Mouse (Mus musculus): ENCODE results near the gene Wdr1.
"Not testable (repeated sequence)": the region's sequence is repeated elsewhere in the genome, so short reads cannot be mapped to it uniquely, and the experiment has no call there.

The Wdr1 gene

DNA sequence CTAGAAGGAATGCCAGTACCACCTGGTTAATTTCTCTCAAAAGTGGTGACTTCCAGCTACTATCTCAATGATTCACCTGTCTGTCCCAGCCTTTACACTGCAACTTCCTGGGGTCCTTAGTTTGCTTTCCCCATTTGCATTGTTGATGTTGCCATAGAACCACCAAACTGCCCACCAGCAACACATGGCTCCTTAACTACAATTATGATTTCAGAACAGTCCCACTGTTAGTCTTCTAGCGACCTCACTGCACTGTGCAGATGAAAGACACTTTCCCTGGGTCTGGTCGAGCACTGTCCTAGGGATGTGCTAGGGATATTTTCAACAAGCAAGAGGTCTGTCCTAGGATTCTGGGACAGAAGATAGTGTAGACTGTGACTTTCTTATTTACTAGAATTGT lies at the start of gene Wdr1:
Wdr1 (minus strand) TSS at position 101 of the 400 bp plus-strand sequence.
- in situ Hi-C loops (cut with MboI, MseI) = loop anchor here (10.0 kb wide), 1 partner anchor 1988 kb away; no protein-coding TSS in a partner anchor

DNA sequence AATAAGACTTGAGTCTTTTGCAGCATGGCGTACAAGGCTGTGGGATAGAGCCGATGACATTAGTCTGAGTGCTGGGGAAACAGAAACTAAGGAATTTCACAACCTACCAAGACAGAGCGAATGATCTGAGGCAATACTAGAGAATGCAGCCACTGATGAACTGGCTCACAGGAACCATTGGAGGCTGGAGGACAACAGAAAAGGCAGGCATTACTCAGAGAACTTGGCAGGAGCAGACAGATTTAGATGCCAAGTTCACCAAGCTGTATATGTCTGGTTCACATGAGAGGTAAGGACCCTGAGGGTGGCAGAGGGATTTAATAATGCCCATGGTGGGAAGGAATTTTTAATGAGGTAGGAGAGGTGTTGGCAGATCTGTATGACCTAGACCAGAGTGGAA lies 48.1 kb upstream of the Wdr1 start:
- in situ Hi-C loops (cut with MboI, MseI) = loop anchor here (5.0 kb wide), 1 partner anchor 309 kb away; no protein-coding TSS in a partner anchor

DNA sequence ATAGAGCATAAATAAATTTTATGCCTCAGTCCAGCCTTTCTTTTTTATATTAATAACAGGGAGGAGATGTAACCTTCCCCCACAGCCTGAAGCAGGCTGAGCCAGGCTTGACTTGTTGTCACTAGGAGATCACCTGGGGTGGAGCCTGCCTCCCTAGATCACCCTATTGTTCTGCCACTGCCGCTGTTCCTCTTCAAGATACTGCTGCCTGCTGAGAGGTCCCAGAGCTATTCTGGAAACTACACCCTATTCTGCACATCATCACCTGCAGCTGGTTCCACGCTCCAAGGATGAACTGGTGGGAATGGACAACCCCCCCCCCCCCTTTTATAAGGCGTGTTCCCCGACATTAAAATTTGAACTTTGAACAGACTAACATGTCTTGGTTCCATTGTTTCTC lies 45.2 kb upstream of the Wdr1 start:
- in situ Hi-C loops (cut with MboI, MseI) = not testable (repeated sequence)

DNA sequence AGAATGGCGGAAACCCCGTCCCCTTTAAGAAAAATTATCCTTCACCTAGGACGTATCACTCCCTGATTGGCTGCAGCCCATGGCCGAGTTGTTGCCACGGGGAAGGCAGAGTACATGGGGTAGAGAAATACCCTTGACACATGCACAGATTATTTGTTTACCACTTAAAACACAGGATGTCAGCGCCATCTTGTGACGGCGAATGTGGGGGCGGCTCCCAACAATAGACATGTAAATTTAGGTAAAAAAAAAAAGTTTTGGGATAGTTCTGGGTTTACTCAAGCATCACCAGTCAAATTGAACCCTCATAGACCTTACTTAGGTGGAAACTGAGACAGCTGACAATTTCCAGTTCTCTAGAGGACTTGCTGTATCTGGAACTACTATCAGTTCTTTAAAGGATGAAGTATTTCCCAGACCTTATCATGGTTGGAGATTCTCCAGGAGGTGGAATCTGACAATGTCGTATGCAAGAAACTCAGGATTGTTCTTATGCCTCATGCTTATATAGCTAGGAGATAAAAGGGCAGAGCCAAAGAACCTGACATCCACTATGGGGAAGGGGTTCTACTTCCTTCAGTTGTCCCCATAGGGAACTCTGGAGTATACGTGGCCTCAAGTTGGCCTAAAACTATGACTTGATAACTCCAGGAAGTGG lies 35.8 kb upstream of the Wdr1 start:
- in situ Hi-C loops (cut with MboI, MseI) = no loop called here

DNA sequence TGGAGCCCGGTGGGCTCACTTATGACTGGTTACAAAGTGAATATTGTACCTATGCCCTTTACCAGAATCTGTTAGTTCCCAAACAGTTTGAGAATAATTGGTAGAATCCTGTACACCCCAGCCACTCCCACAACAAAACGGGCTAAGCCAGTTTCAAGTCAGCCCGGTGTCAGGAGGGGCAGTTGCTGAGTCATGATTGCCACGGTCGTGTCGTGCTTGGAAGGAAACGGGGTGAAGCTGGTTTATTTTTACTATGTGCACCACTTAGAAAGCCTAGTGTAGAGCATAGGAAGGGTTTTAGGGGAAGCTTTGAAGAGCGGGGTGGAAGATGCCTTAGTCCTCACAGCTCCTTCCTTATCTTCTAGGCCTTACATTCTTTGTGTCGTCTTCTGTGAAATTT lies 25.9 kb upstream of the Wdr1 start:
- in situ Hi-C loops (cut with MboI, MseI) = no loop called here

DNA sequence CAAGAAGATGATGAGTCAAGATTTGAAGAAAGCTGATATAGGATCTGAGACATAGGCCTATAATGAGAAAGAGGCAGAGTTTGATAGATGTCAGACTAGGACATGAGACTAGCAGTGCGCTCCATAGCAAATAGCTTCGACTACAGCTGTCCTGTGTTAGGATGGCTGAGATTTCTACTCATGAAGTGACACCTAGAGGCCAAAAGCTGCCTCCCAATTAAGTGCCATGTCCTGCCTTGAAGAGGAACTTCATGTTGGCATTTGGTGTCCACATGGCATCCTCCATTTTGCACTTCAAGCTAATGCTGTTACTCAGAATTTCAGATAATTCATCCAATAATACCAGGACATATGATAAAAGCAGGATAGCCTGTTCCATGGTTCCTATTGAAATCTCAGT lies 22.4 kb upstream of the Wdr1 start:
- in situ Hi-C loops (cut with MboI, MseI) = no loop called here

DNA sequence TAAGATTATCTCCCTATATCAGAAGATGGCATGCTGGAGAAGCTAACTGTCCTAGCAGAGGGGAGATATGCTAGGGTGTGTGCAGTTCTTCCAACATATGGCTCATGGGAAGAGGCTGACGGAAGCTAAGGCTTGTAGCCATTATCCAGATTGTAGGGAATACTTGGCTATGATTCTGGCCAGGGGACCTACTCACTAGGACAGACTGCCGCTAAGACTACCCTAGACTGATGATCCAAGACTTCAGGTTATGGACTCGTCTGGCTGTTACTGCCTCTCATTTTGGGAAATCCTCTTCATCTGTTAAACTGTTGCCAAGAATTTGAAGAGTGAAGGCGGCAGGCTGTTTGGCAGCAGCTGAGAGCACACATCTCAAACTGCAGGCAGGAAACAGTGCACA lies 20.0 kb upstream of the Wdr1 start:
- in situ Hi-C loops (cut with MboI, MseI) = no loop called here

DNA sequence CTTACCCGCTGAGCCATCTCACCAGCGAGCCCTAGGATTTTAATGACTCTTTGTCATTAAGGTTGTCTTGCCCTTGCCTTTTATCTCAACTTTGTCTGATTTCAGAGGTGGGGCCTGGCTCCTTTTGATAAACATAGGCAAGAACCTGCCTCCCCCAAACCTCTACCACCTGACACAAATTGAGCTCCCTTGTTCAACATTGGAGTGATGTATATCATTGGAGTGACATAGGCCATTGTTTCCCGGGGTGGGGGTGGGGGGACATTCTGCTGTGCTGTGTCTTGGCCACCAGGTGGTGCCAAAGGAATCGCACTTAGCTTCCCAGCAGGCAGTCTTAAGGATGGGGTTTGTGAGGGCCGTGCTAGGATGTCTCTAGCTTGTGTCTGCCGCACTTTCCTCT lies 17.7 kb upstream of the Wdr1 start:
- in situ Hi-C loops (cut with MboI, MseI) = no loop called here

DNA sequence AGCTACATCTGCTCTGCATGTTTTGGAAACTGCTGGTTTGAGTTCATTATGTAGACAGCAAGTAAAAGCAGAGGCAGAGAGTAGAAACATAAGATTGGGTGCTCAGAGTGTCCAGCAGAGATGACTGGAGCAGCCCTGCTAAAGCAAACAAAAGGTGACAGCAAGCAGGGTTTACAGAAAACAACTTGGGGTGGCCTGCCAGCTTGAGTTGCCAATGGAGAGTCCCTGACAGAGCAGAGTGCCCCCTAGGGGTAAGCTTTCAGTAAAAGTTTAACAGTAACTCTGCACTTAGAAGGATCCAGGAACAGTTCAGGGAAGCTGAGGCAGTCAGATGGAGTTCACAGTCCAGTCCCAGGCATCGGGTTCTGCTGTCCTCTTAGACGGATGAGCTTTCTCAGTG lies 7.9 kb upstream of the Wdr1 start:
- in situ Hi-C loops (cut with MboI, MseI) = no loop called here

DNA sequence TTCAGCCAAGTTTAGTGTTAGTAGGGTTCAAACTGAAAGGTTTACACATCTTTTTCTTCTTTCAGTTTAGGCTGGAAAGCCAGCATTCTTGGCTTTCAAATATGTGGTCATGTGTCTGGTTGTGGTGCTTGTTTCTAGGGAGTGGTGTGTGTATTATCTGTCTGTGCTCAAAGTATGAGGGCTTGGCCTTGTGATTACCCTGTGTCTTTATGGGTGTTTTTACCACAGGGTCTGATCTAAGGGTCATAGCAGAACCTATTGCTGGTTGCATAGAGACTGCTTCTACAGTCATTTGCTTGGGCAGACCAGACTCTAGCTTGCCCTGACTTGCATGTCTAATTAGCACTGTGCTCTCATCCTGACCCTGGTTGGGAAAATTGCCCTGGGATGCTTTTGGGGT lies 5.6 kb upstream of the Wdr1 start:
- in situ Hi-C loops (cut with MboI, MseI) = loop anchor here (10.0 kb wide), 1 partner anchor 1994 kb away; no protein-coding TSS in a partner anchor

DNA sequence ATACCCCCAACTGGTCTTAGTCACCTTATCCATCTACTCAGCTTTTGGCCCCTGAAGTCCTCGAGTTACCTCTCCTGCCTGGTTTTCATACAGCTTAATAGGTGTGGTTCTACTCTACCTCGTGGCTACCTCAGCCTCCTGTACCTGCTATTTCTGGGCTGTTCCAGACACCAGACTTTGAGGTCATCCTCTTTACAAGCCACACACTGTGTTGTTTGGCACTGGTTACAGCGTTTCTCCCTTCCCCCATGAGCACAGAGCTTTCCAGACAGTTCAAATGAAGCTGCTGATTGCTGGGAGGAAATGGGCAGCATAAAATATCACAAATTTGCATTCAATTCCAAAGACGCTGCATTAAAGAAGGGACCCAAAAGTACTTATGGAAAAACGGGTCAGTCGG lies 1.8 kb upstream of the Wdr1 start:
- in situ Hi-C loops (cut with MboI, MseI) = loop anchor here (10.0 kb wide), 1 partner anchor 1990 kb away; no protein-coding TSS in a partner anchor

DNA sequence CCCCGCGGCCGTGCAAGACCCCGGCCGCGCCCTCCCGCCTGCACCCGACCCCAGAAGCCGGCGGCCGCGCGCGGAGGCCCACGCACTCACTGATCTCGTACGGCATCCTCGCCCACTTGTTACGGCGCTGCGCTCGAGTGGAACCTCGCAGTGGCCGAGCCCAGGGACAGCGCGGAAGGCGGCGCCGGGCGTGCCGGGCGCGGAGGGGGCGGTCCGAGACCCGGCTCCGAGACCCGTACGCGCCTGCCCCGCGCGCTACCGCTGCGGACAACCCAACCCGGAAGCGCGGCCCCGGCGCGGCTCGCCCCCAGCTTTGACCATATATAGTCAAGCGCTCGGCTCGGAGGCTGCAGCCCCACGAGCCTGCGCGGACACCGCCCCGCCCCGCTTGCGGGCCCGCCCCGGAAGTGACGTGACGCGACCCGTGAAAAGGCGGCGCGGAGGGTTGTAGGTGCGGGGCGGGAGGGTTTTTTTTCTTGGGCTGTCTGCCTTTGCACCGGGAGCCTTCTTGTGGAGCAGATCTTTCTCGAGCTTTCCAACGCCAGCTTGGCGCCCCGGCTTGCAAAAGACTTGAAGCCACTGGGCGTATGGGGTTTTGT lies 1.5 kb downstream of the Wdr1 start:
- in situ Hi-C loops (cut with MboI, MseI) = loop anchor here (10.0 kb wide), 1 partner anchor 1987 kb away; no protein-coding TSS in a partner anchor

DNA sequence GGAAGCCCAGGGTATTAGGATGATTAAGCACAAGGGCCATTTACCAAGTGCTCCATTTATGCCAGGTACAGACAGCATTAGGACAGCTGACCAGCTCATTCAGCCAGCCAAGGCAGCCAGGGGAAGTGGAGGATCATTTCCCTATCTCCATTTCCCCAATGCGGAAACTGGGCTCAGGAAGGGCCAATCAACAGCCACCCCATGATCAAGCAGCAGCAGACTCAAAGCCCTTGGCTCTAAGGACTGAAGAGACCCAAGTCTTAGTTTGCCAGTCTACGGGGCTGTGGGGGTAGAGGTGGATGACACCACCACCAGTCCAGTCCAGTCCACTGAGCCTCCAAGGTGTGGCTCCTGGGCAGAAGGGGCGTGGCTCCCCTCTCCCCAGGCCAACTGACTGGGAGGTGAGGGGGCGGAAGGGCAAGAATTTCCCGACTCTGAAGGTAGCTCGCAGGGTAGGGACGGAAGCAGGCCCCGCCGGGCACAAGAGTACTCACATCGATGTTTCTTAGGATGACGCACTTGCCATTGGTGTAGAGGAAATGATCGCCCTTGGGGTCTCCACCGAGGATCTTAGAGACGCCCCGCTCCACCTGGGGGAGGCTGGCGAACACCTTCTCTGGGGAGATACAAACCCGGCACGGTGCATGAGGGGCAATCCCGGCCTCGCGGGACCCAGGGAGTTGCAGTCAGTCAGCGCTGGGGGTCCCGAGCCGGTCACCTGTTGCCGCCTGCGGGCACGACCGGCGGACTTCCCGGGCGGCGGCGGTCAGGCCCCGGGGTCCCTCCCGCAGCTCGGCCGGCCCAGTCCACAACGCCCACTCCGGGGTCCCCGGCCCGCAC lies 2.2 kb downstream of the Wdr1 start:
- in situ Hi-C loops (cut with MboI, MseI) = loop anchor here (10.0 kb wide), 1 partner anchor 1986 kb away; no protein-coding TSS in a partner anchor

DNA sequence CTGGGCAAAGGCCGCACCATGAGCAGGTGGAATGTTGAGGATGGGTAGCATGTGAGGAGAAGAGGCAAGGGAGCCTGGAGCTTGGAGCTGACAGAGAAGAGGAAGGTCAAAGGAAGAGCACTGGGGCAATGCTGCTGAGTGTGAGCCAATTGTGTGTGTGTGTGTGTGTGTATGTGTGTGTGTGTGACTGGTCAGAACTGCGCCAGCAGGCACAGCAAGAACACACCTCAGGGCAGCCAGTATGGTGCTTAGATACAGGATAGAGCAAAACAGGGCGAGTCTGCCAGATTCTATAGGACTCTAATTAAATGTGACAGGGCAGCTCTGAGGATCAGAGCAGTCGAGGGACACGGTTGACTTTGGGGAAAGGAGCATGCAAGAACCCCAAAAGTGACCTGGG lies 4.2 kb downstream of the Wdr1 start:
- in situ Hi-C loops (cut with MboI, MseI) = no loop called here

DNA sequence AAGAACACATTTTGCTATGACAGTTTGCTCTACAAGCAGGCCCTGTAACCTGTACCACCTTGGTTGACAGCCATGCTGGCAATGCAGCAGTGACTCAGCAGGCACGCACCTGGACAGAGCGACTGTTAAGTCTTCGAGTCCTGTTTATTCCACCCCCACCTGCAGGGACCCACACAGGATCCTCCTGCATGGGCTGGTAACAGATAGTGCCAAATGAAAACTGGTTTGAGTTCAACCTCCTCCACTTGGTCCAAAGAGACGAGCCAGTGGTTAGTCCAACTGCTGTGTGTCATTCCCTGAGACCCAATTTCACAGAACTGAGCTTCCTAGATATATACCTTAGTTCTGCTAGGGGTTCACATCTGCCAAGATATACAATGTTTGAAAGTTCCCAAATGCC lies 5.2 kb downstream of the Wdr1 start:
- in situ Hi-C loops (cut with MboI, MseI) = no loop called here

DNA sequence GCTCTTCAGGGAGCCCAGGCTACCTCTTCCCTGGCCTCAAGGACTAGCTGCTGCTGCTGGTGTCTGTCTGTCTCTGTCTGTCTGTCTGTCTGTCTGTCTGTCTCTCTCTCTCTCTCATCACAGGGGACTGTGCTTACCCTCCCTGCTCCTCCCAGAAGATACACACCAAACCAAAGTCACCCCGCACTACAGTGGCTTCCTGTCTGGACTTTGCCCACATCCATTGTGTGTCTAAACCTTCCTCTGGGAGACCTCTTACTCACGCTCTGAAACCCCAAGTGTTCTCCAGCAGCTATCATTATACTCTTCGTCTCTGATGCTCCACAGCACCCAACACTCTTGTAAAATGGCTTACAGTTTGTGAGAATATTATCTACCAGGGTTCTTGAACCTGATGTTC lies 6.6 kb downstream of the Wdr1 start:
- in situ Hi-C loops (cut with MboI, MseI) = no loop called here

DNA sequence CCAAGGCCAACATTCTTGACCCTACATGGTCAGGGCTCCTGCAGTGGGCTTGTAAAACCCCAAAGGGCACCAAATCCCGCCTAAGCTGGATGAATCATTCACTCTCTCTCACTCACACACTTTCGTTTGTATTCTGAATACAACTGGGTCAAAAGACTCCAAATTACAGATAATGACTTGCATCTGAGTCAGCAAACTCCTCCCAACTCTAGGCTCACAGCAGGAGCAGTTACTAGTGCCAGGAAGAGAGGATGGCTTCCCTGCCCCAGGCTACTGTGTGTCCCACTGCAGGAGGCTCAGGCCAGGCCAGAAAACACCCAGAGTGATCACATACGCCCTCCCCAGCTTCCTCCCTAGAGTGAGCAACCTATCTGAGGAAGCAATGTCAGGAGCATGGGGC lies 9.1 kb downstream of the Wdr1 start:
- in situ Hi-C loops (cut with MboI, MseI) = no loop called here

DNA sequence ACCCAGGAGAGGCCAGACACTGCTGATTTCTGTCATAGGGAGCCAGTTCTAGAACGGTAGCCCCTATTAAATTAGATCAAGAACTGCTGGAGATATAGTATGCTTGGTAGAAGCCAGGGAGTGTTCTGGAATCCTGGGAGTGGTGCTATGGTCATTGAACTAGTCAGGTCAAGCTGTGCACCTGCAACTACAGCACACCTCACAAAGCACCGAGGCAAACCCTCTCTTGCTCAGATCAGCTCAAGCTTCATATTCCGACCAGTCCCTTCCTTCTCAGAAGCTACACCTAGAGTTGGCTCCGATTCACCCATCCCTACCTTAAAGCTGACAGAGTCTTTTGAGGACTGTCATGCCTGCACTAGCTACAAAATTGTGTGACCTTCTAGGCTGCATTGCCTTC lies 9.5 kb downstream of the Wdr1 start:
- in situ Hi-C loops (cut with MboI, MseI) = no loop called here

DNA sequence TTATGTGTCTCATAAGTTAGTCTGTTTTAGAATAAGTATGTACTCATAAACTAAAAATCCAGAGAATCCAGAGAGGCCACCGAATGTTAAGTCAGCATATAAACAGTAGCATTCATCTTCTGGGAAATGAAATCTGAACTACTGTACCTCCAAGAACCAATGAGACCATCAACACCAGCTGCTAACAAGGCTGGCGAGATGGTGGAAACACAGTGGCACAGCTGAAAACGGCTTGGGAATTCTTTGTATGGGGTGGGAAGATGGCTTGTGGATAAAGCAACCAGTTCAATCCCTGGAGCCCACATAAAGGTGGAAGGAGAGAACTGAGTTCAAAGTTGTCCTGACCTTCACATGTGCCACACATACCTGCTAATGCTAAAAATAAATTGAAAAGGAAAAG lies 10.4 kb downstream of the Wdr1 start:
- in situ Hi-C loops (cut with MboI, MseI) = no loop called here

DNA sequence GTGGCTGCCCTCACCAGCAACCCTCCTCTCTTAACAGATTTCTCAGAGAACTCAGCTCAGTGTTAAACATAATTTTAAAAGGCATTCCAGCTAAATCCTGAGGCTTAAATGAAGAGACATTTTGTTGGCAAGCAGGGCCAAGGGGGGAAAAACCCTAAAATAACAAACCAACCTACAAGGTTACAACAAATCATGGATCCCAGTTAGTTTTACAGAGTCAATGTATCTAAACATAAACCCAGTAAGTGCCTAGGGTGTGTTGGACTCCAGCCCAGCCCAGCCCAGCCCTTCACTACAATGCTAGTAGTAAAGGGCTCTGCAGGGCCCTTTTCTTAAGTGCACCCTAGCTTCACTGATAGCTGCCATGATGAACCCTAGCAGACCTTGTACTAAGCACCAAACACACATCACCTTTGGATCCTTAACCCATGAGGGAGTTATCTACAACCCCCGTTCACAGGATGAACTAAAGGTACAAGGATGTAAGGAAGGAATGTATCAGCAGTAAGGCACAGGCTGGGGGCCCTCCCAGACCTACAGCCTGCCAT lies 12.7 kb downstream of the Wdr1 start:
- in situ Hi-C loops (cut with MboI, MseI) = no loop called here

DNA sequence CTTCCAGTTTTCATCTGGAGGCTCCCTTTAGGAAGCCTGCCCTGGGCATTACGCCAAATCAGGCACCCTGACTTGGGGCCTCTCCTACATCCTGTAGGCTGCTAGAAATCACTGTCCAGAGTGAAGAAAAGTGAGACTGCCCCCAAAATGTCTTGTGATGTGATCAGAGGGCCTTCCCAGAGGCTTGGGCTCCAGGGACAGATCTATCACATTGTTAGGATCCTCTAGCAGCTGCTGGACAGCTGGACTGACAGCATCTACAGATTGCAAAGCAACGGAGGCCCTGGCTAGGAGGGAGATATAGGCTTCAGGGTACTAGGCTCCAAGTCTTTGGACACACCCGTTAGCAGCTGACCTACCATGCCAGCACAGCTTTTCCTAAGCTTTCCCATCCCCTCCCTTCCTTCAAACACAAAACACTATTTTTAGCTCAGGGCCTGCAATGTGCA lies 13.5 kb downstream of the Wdr1 start:
- in situ Hi-C loops (cut with MboI, MseI) = no loop called here

DNA sequence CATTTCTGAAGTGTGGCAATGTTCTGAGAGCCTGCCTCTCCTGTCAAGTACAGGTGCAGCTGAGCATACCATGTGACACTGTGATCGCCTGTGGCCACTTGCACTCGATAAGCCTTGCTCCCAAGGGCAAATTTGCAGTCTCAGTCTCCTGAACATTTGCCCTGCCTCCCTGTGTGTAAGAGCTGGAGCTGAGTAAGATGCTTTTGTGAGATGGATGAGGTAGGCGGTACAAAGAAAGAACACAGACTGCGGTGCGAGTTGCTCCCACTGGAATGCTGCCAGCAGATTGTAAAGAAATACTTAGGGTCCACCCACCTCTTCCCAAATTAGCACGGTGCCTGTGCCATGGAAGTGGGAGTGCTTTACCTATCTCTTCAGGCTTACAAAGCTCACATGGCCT lies 15.6 kb downstream of the Wdr1 start:
- in situ Hi-C loops (cut with MboI, MseI) = no loop called here
